Mouse (Mus musculus) MEL (cell line): ENCODE measurements around the gene Slc45a1. TPM values are rescaled to one million over a fixed set of nuclear protein-coding genes. Genes with fewer than 3 reads are reported as not detected.

Source experiments
- DNase-seq: peaks from one replicate; pipeline ENCODE4 v3.0.0; 2011; ENCODE audit warnings: low read depth, low spot score
- H3K27ac ChIP-seq: 2 replicates; pipeline ENCODE4 v1.5.1; 2012; ENCODE audit warnings: low read depth, mild to moderate bottlenecking, control low read depth, low read length, moderate library complexity; ENCODE audit not compliant: control insufficient read depth
- H3K27me3 ChIP-seq, 2 experiments: fragments of 150-350 bp in 1 of 2; sonication (generic) in 1 of 2; 2 replicates each; pipeline ENCODE4 v1.6.1; 2012; ENCODE audit warnings: low read length in 2 of 2, mild to moderate bottlenecking in 2 of 2, improper control_type of control experiment in 1 of 2, moderate library complexity in 1 of 2; ENCODE audit not compliant: insufficient read depth in 2 of 2, control insufficient read depth in 1 of 2
- H3K36me3 ChIP-seq, 2 experiments: 2 replicates each; pipeline ENCODE4 v1.6.1; 2012 to 2014; ENCODE audit warnings: low read length in 2 of 2, improper control_type of control experiment in 1 of 2, inconsistent platforms in 1 of 2, mild to moderate bottlenecking in 1 of 2; ENCODE audit not compliant: insufficient read depth in 2 of 2, control insufficient read depth in 1 of 2
- H3K4me1 ChIP-seq, 2 experiments: fragments of 150-350 bp in 1 of 2; sonication (generic) in 1 of 2; 2 replicates each; pipeline ENCODE4 v1.6.1; 2012; ENCODE audit warnings: low read length in 2 of 2, improper control_type of control experiment in 1 of 2, mild to moderate bottlenecking in 1 of 2; ENCODE audit not compliant: insufficient read depth in 2 of 2, control insufficient read depth in 1 of 2
- H3K4me3 ChIP-seq, 2 experiments: fragments of 150-350 bp in 1 of 2; sonication (generic) in 1 of 2; 2 replicates each; pipeline ENCODE4 v1.5.1; 2012; ENCODE audit warnings: low read depth in 2 of 2, low read length in 2 of 2, mild to moderate bottlenecking in 2 of 2, moderate library complexity in 2 of 2, control low read depth in 1 of 2, improper control_type of control experiment in 1 of 2; ENCODE audit not compliant: control insufficient read depth in 1 of 2, insufficient read depth in 1 of 2
- H3K79me2 ChIP-seq: 2 replicates; pipeline ENCODE4 v1.6.1; 2012; ENCODE audit warnings: mild to moderate bottlenecking, low read length, moderate library complexity; ENCODE audit not compliant: control insufficient read depth, poor library complexity, insufficient read depth
- H3K9ac ChIP-seq: 2 replicates; pipeline ENCODE4 v1.6.1; 2012; ENCODE audit warnings: low read depth, mild to moderate bottlenecking, control low read depth, low read length, moderate library complexity; ENCODE audit not compliant: control insufficient read depth, poor library complexity, severe bottlenecking
- H3K9me3 ChIP-seq: fragments of 150-350 bp; sonication (generic); replicated peaks from 2 replicates; pipeline ENCODE4 v1.6.1; 2012; ENCODE audit warnings: mild to moderate bottlenecking, low read length, improper control_type of control experiment, moderate library complexity; ENCODE audit not compliant: insufficient read depth
- CHD1 ChIP-seq: IDR thresholded peaks from 2 replicates; pipeline ENCODE4 v1.6.1; 2012; ENCODE audit warnings: low read depth, mild to moderate bottlenecking, inconsistent platforms, low read length, improper control_type of control experiment
- CHD2 ChIP-seq: IDR thresholded peaks from 2 replicates; pipeline ENCODE4 v1.6.1; 2011; ENCODE audit warnings: low read length, improper control_type of control experiment
- ELF1 ChIP-seq: IDR thresholded peaks from 2 replicates; pipeline ENCODE4 v1.6.1; 2014; ENCODE audit warnings: low read depth, mild to moderate bottlenecking, inconsistent platforms, low read length, improper control_type of control experiment, moderate library complexity
- GABPA ChIP-seq: IDR thresholded peaks from 2 replicates; pipeline ENCODE4 v1.6.1; 2012; ENCODE audit warnings: low read depth, mild to moderate bottlenecking, inconsistent platforms, low read length, improper control_type of control experiment, moderate library complexity
- GATA1 ChIP-seq: IDR thresholded peaks from 2 replicates; pipeline ENCODE4 v1.6.1; 2011; ENCODE audit warnings: low read depth, low read length, improper control_type of control experiment
- JUND ChIP-seq: IDR thresholded peaks from 2 replicates; pipeline ENCODE4 v1.6.1; 2011; ENCODE audit warnings: low read depth, mild to moderate bottlenecking, improper control_type of control experiment, low read length
- KAT2A ChIP-seq: conservative IDR thresholded peaks from 2 replicates; pipeline ENCODE4 v1.6.1; 2012; ENCODE audit warnings: low read depth, low read length, improper control_type of control experiment, inconsistent platforms
- MAZ ChIP-seq: IDR thresholded peaks from 2 replicates; pipeline ENCODE4 v1.6.1; 2012; ENCODE audit warnings: low read depth, mild to moderate bottlenecking, inconsistent platforms, low read length, improper control_type of control experiment
- MEF2A ChIP-seq: IDR thresholded peaks from 2 replicates; pipeline ENCODE4 v1.6.1; 2014; ENCODE audit warnings: low read depth, mild to moderate bottlenecking, inconsistent platforms, low read length, improper control_type of control experiment; ENCODE audit not compliant: poor library complexity, insufficient replicate concordance, severe bottlenecking; ENCODE audit errors: extremely low read depth
- MXI1 ChIP-seq: IDR thresholded peaks from 2 replicates; pipeline ENCODE4 v1.6.1; 2011; ENCODE audit warnings: mild to moderate bottlenecking, low read depth, low read length, improper control_type of control experiment
- MYB ChIP-seq: IDR thresholded peaks from 2 replicates; pipeline ENCODE4 v1.6.1; 2011; ENCODE audit warnings: mild to moderate bottlenecking, low read depth, low read length, improper control_type of control experiment
- NELFE ChIP-seq: IDR thresholded peaks from 2 replicates; pipeline ENCODE4 v1.6.1; 2011; ENCODE audit warnings: low read depth, low read length, improper control_type of control experiment
- POLR2A ChIP-seq, 2 experiments: IDR thresholded peaks; 2 replicates each; pipeline ENCODE4 v1.6.1; 2011 to 2012; ENCODE audit warnings: low read length in 2 of 2, mild to moderate bottlenecking in 2 of 2, control low read depth in 1 of 2, improper control_type of control experiment in 1 of 2, low read depth in 1 of 2, moderate library complexity in 1 of 2; ENCODE audit not compliant: control insufficient read depth in 1 of 2, insufficient read depth in 1 of 2, poor library complexity in 1 of 2
- POLR2AphosphoS2 ChIP-seq: IDR thresholded peaks from 2 replicates; pipeline ENCODE4 v1.6.1; 2011; ENCODE audit warnings: low read length, improper control_type of control experiment
- RCOR1 ChIP-seq: IDR thresholded peaks from 2 replicates; pipeline ENCODE4 v1.6.1; 2012; ENCODE audit warnings: low read depth, mild to moderate bottlenecking, inconsistent platforms, low read length, improper control_type of control experiment
- SIN3A ChIP-seq: IDR thresholded peaks from 2 replicates; pipeline ENCODE4 v1.6.1; 2012; ENCODE audit warnings: low read length, improper control_type of control experiment, inconsistent platforms
- TBP ChIP-seq: IDR thresholded peaks from 2 replicates; pipeline ENCODE4 v1.8.0; 2011; ENCODE audit warnings: low read depth, low read length, improper control_type of control experiment
- TCF12 ChIP-seq: IDR thresholded peaks from 2 replicates; pipeline ENCODE4 v1.6.1; 2014; ENCODE audit warnings: low read depth, mild to moderate bottlenecking, inconsistent platforms, low read length, improper control_type of control experiment, moderate library complexity
- USF1 ChIP-seq: IDR thresholded peaks from 2 replicates; pipeline ENCODE4 v1.6.1; 2014; ENCODE audit warnings: low read depth, mild to moderate bottlenecking, inconsistent platforms, low read length, improper control_type of control experiment, moderate library complexity
- ZC3H11A ChIP-seq: IDR thresholded peaks from 2 replicates; pipeline ENCODE4 v1.6.1; 2012; ENCODE audit warnings: low read depth, mild to moderate bottlenecking, inconsistent platforms, low read length, improper control_type of control experiment
- ZKSCAN1 ChIP-seq: IDR thresholded peaks from 2 replicates; pipeline ENCODE4 v1.6.1; 2012; ENCODE audit warnings: low read depth, mild to moderate bottlenecking, inconsistent platforms, low read length, improper control_type of control experiment, moderate library complexity
- ZMIZ1 ChIP-seq: IDR thresholded peaks from 2 replicates; pipeline ENCODE4 v1.6.1; 2012; ENCODE audit warnings: low read depth, mild to moderate bottlenecking, inconsistent platforms, low read length, improper control_type of control experiment, moderate library complexity
- ZNF384 ChIP-seq: IDR thresholded peaks from 2 replicates; pipeline ENCODE4 v1.6.1; 2012; ENCODE audit warnings: low read depth, mild to moderate bottlenecking, inconsistent platforms, low read length, improper control_type of control experiment
- polyA plus RNA-seq, 2 experiments: library from polyadenylated mRNA; stranded (reverse) in 1 of 2; unstranded in 1 of 2; fragments of >175 nt in 1 of 2; fragments of >200 nt in 1 of 2; gene quantifications; 2 replicates each; pipeline versions ENCODE4 v1.2.1 to v1.2.4; 2012; ENCODE audit warnings: low replicate concordance in 2 of 2, low read depth in 1 of 2; ENCODE audit not compliant: insufficient read length in 2 of 2, insufficient read depth in 1 of 2, missing spikeins in 1 of 2
- total RNA-seq: library from RNA; depleted of rRNA; stranded (reverse); fragments of 300-350 nt; gene quantifications from 2 replicates; pipeline ENCODE4 v1.2.3, GENCODE M21; 2012

Gene Slc45a1
- total and polyA plus RNA-seq, 3 experiments, result not detected

DNA sequence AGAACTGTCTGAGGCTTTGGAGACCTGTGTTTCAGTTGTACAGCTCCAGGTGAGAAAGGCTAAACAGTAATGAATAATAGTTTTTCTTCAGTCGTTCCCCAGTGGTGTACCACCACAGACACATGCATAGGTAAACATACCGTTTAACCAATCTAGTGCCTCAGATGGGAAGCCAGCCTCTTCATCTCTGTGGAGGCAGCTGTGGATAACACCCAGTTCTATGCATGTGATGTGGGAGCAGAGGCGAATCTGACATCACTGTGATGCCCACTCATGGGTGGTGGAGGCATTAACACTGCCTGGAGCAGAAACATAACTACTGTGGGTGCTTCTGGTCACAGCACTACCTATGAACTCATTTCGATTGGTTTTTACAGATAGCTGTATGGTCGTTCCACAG lies 56.0 kb downstream of the Slc45a1 start:
- Histone ChIP-seq H3K36me3 (peaks cover 0 to 7% of the 10 kb centered on the region in 2 experiments; a peak in 2 of 4 replicates), H3K4me1 (peaks cover 7 to 10% of the 10 kb centered on the region in 2 experiments), H3K4me3 (no peak overlapping the region)

GRCm38 (mm10) chr4:150595071-150595470 lies 56.9 kb downstream of the Slc45a1 start:
- no peaks in the 10 kb centered on the region for H3K27me3 ChIP-seq
- peaks cover 0 to 10% of the 10 kb centered on the region in 2 experiments; a peak in 2 of 4 replicates for H3K36me3 ChIP-seq
- H3K9me3 ChIP-seq, result no peaks in the 10 kb centered on the region
- H3K4me1 ChIP-seq, result peaks cover 7 to 10% of the 10 kb centered on the region in 2 experiments
- H3K27ac ChIP-seq, result no peak overlapping the region
- H3K9ac ChIP-seq, result no peak overlapping the region
- no peak for TF ChIP-seq ELF1
- TF ChIP-seq MAZ, result no peak
- TF ChIP-seq TBP, result no peak
- TF ChIP-seq ZMIZ1, result no peak
- no peak for TF ChIP-seq JUND
- TF ChIP-seq ZC3H11A, result no peak
- no peak for TF ChIP-seq ZKSCAN1
- TF ChIP-seq RCOR1, result no peak
- no peak for TF ChIP-seq GATA1
- no peak for TF ChIP-seq TCF12
- no peak for TF ChIP-seq GABPA
- TF ChIP-seq MYB, result no peak
- TF ChIP-seq ZNF384, result no peak
- TF ChIP-seq KAT2A, result no peak
- no peaks in the 10 kb centered on the region for H3K79me2 ChIP-seq
- H3K4me3 ChIP-seq, result no peak overlapping the region
- no peak for DNase-seq

More for the DNA sequence above, 56.0 kb downstream of the Slc45a1 start:
- Histone ChIP-seq H3K27me3 (no peaks in the 10 kb centered on the region), H3K79me2 (no peaks in the 10 kb centered on the region), H3K27ac (no peak overlapping the region), H3K9me3 (no peaks in the 10 kb centered on the region), H3K9ac (no peak overlapping the region)
- no peak for DNase-seq
- TF ChIP-seq USF1 (no peak), ELF1 (no peak), NELFE (no peak), CHD1 (no peak), MEF2A (no peak), POLR2A (IDR thresholded peaks at IDR 0.05; ENCODE audit: control insufficient read depth in 1 of 2, insufficient read depth in 1 of 2, low read depth in 1 of 2, low read length in 2 of 2, poor library complexity in 1 of 2) (no peak), CHD2 (no peak), GATA1 (no peak), MXI1 (no peak), POLR2AphosphoS2 (no peak), SIN3A (no peak), MYB (no peak)
